Mouse (Mus musculus): Measurements from ENCODE around the gene Atcay.
"Not testable (repeated sequence)": the region's sequence is repeated elsewhere in the genome, so short reads cannot be mapped to it uniquely, and the experiment has no call there.

The Atcay gene

DNA sequence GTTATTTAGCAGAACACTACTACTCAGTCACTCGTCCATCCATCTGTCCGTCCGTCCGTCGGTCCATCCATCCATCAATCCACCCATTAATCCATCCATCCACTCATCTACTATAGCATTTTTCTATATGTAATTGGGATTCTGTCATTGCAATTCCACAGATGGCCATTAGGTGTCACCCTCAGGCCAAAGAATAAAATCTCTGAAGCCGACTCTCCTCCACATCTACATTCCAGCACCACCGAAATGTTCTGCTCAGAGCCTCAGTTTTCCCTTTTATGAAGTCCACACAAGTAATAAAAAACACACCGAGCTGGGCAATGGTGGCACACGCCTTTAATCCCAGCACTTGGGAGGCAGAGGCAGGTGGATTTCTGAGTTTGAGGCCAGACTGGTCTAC is 32.4 kb downstream of the Atcay start:
- DNase-seq = peak; percentile 59

DNA sequence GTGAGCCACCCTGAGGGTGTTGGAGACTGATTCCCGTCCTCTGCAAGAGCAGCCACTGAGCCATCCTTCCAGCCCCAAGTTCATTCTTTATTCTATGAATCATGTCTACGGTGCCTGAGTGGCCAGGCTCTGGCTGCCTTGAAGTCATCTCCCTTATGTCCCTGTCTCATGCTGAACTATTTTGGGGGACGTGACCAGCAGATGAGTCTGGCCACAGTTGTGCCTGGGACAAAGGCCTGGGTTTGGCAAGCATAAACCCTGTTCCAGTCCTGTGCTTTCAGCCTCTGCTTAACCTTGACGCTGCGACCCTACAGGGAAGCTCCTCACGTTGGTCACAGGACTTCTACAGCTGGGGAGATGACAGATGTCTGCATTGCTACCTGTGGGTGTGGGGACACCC is 33.3 kb downstream of the Atcay start:
- DNase-seq = no peak

- DNase-seq = no peak
These were observed 34.1 kb downstream of the Atcay start for GRCm38 (mm10) chr10:81196470-81197065.

GRCm38 (mm10) chr10:81195300-81195699 is 35.3 kb downstream of the Atcay start:
- no peak for DNase-seq

- DNase-seq = peak; percentile 61
These were observed 36.5 kb downstream of the Atcay start for GRCm38 (mm10) chr10:81193991-81194774.

- no peak for DNase-seq
These were observed 37.6 kb downstream of the Atcay start for GRCm38 (mm10) chr10:81192968-81193501.

DNA sequence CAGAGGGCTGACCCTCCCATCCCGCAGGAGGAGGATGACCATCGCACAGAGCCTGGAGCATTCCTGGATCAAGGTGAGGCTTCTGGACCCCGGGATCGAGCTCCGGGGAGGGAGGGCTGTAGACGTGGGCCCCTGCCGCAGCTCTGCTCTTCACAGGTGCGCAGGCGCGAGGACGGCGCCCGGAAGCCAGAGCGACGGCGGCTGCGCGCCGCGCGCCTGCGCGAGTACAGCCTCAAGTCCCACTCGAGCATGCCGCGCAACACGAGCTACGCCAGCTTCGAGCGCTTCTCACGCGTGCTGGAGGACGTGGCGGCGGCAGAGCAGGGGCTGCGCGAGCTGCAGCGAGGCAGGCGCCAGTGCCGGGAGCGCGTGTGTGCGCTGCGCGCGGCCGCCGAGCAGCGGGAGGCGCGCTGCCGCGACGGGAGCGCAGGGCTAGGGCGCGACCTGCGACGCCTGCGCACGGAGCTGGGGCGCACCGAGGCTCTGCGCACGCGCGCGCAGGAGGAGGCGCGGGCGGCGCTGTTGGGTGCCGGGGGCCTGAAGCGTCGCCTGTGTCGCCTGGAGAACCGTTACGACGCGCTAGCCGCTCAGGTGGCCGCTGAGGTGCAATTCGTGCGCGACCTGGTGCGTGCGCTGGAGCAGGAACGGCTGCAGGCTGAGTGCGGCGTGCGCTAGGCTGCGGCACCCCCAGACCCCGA is 38.2 kb downstream of the Atcay start:
- DNase-seq = peak; percentile 87

- DNase-seq = no peak
These were observed 39.2 kb downstream of the Atcay start for GRCm38 (mm10) chr10:81191342-81191982.

DNA sequence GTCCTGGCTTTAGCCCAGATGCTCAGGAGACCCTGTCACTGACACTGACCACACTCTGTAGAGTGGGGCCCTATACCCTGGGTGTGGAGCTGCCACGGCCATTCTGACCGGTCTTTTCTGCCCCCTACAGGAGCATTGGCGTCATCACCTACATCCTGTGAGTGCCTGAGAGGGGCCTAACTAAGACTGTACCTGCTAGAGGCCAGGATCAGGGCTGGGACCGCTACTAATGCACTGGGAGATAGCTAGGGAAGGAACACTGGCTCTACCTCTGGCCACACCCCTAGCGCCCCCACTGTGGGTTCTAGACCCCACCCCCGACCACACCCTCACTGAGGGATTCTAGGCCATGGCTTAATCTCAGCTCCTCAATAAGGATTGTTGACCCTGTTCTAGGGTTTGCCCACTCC is 39.7 kb downstream of the Atcay start:
- DNase-seq = no peak

GRCm38 (mm10) chr10:81190236-81190911 is 40.3 kb downstream of the Atcay start:
- DNase-seq = no peak

- no peak for DNase-seq
These were observed 40.8 kb downstream of the Atcay start for GRCm38 (mm10) chr10:81189821-81190220.

GRCm38 (mm10) chr10:81187161-81187560 is 43.5 kb downstream of the Atcay start:
- no peak for DNase-seq

GRCm38 (mm10) chr10:81184765-81185164 is 45.9 kb downstream of the Atcay start:
- DNase-seq = no peak

DNA sequence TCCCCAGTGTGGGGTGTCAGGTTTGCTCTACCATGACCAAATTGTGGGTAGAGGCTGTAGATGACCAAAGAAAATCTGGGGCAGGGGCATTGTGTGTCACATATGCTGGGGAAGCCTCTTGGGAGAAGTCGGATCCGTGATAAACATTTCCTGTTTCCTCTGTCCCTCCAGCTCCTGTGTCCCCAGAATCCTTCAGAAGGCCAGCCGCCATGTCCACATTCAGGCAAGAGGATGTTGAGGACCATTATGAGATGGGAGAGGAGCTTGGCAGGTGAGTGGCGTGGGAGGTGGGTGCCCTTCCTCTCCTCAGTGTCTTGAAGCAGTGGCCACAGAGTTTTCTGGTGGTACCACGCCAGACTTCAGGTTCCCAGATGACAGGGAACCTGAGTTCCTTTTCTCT is 46.8 kb downstream of the Atcay start, which contains the start of gene 4930442H23Rik:
Gene 4930442H23Rik, minus strand, starts transcription at position 45 of the 400 bp plus-strand sequence.
- no peak for DNase-seq

DNA sequence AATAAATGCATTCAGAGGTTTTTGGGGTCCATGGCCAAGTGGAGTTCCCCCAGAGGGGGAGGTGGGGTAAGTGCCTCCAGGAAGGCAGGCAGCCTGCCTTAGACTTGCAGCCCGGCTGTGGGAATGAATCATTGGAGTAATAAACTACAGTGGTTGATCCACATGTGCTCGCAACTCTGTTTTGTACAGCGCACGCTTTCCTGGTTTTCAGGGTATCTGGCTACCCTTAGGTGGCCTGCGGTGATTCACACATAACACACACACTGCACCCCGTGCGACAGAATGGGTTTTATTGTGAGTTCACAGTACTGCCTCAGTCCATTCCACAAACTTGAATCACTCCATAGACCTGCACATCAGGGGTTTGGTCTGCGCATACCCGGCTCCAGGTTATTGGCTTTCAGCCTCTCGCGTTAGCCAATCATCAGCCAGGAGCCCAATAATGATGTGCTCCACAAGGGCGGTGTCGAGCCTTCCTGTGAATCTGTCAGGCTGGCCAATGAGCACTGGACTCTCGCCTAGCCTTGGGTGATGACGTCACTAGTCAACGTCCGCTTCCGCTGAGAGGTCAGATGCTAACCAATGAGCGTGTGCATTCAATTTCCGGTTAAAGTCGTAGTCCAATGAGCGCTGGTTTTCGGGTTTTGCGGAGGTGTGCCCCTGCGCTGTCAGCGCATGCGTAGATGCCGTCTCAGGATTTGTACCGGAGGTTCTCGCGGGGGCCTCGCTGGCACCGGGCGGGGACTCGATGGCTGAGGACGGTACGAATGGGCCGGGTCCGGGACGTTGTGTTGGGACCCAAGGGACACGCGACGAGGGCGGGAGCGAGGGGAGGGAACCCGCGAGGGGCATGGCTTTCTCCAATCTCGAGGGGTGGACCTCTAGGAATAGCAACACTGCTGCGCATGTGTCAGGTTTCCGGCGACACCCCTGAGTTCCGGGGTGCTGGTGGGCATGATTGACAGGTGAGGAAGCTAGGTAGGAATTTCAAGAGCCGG is 48.0 kb downstream of the Atcay start, which contains the start of gene Dapk3:
Gene Dapk3, plus strand, starts transcription at position 670 of the 998 bp plus-strand sequence.
- peak; percentile 94 for DNase-seq

- not testable (repeated sequence) for DNase-seq
These were observed 48.8 kb downstream of the Atcay start for GRCm38 (mm10) chr10:81181860-81182259.

DNA sequence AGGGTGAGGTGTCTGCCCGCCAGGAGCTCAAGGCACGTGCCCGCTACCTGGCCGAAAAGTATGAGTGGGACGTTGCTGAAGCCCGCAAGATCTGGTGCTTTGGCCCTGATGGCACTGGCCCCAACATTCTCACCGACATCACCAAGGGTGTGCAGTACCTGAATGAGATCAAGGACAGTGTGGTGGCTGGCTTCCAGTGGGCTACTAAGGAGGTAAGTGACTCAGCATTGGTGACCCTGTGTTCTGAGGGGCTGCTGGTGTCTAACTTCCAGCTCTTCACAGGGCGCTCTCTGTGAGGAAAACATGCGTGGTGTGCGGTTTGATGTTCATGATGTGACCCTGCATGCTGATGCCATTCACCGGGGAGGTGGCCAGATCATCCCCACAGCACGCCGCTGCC is 49.7 kb downstream of the Atcay start:
- DNase-seq = no peak

GRCm38 (mm10) chr10:81179451-81180342 is 50.9 kb downstream of the Atcay start:
- DNase-seq = no peak

- DNase-seq = no peak
These were observed 51.7 kb downstream of the Atcay start for GRCm38 (mm10) chr10:81178927-81179326.
